Mouse (Mus musculus): ENCODE measurements at regions not wholly inside any gene's neighbourhood (a gene's known extent, or its start where the extent isn't known, plus 50 kb on each side); places are given as distances from the start of the nearest gene placed in this dataset.
A peak's percentile ranks its signal among the peaks of the same experiment; 100 is the strongest.

- H3K4me2 ChIP-seq (ENCODE audit: low read depth, low read length): no peak overlapping the region
- TF ChIP-seq CTCF (IDR thresholded peaks at IDR 0.05; ENCODE audit: low read depth): no peak
- DNase-seq (ENCODE audit: low spot score): no peak
- no peak overlapping the region for H3K9ac ChIP-seq (replicated peaks; ENCODE audit: low read length)
- ATAC-seq: no peak
- WGBS: 63% methylated on average over 4 of the region's 4 CpGs
- no peaks in the 10 kb centered on the region for H3K9me3 ChIP-seq (ENCODE audit: low read length)
- no peaks in the 10 kb centered on the region for H3K36me3 ChIP-seq (ENCODE audit: insufficient read depth, low read length)
- H3K4me3 ChIP-seq (ENCODE audit: low read length): no peak overlapping the region
- no peaks in the 10 kb centered on the region for H3K4me1 ChIP-seq (ENCODE audit: insufficient read depth, low read length)
- no peaks in the 10 kb centered on the region for H3K27me3 ChIP-seq (ENCODE audit: insufficient read depth, low read length)
- H3K27ac ChIP-seq: no peak overlapping the region
These were observed 169.3 kb upstream of the 4933402D24Rik start for GRCm38 (mm10) chr1:63938416-63938815.

DNA sequence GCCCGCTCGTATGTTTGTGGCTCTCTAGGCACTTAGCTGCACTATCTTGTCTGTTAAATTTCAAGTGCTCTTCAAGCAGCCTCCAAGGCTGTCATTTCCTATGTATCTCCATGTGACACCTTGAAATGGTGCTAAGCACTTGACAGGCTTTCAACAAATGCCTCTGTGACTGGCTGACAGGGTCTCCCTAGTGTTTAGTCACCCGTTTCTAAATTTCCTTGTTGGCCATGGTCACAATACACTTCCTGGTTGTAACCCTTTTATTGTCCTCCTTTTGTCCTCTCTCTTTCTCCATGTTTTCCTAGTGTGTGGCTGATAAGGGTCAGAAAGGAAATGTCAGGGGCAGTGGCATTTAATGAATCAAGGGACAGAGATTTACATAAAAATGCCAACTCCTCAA, 168.4 kb upstream of the 4933402D24Rik start:
- no peak overlapping the region for H3K9ac ChIP-seq (replicated peaks; ENCODE audit: low read length)
- H3K36me3 ChIP-seq (ENCODE audit: insufficient read depth, low read length): no peaks in the 10 kb centered on the region
- ATAC-seq (no peak), DNase-seq (ENCODE audit: low spot score) (no peak)
- no peaks in the 10 kb centered on the region for H3K4me1 ChIP-seq (ENCODE audit: insufficient read depth, low read length)
- H3K9me3 ChIP-seq (ENCODE audit: low read length): no peaks in the 10 kb centered on the region
- 57% methylated on average over 3 of the region's 3 CpGs for WGBS
- no peak overlapping the region for H3K4me2 ChIP-seq (ENCODE audit: low read depth, low read length)
- no peak overlapping the region for H3K27ac ChIP-seq
- no peak overlapping the region for H3K4me3 ChIP-seq (ENCODE audit: low read length)
- H3K27me3 ChIP-seq (ENCODE audit: insufficient read depth, low read length): no peaks in the 10 kb centered on the region
- TF ChIP-seq CTCF (IDR thresholded peaks at IDR 0.05; ENCODE audit: low read depth): no peak

DNA sequence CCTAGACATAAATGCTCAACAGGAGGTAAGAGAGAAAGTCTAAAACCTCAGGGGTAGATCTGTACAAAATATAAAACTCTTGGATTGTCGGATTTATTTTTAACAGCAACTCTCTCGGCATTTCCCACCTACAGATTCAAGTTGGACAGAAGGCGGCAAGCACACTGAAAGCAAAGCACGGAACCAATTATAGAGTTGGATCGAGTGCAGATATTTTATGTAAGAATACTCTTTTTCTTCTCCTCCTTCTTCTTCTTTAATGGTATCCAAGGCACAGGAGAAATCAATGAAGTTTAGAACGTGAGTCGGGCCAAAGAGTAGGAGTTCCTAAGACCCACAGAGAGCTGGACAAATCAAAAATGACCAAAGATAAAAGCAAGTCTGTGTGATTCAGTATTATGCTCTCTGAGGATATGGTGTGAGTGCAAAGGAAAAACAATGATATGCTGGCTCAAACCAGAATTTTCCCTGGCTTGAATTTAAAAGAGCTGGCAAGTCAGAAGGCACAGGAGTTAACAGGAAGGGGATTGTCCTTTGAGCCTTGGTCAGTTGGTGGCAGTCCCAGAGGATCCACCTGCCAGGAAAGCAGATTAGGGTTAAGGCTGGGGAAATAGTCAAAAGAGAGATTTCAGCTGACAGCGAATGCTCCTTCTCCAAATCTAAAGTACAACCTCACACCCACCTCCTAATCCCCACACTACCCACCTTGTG, 165.7 kb upstream of the 4933402D24Rik start:
- DNase-seq (ENCODE audit: low spot score) (no peak), ATAC-seq (peak; percentile 38; the same call in 1 of the 2 replicates)
- no peak for TF ChIP-seq CTCF (IDR thresholded peaks at IDR 0.05; ENCODE audit: low read depth)
- no peak overlapping the region for H3K4me2 ChIP-seq (ENCODE audit: low read depth, low read length)
- 72% methylated on average over 8 of the region's 8 CpGs for WGBS
- no peak overlapping the region for H3K4me3 ChIP-seq (ENCODE audit: low read length)
- H3K27ac ChIP-seq: no peak overlapping the region
- no peak overlapping the region for H3K9ac ChIP-seq (replicated peaks; ENCODE audit: low read length)
- no peaks in the 10 kb centered on the region for H3K9me3 ChIP-seq (ENCODE audit: low read length)
- H3K4me1 ChIP-seq (ENCODE audit: insufficient read depth, low read length): no peaks in the 10 kb centered on the region
- H3K27me3 ChIP-seq (ENCODE audit: insufficient read depth, low read length): no peaks in the 10 kb centered on the region
- H3K36me3 ChIP-seq (ENCODE audit: insufficient read depth, low read length): no peaks in the 10 kb centered on the region

DNA sequence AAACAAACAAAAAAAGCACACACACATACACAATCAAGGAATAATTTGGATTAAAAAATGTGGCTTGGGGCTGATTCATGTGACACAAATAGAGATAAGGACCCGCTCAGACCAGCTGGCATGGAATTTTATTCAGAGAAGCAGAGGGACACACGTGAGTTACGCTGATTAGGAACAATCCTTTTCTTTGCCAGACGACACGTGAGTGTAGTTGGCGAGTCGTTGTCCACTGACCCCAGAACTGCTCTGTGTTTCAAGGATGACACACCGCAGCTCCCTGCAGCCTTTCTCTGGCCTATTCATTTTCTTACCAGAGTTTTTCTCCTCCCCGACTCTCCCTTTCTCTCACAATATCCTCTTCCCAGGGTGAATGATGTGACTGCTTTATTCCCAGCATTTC, 163.4 kb upstream of the 4933402D24Rik start:
- Histone ChIP-seq H3K4me1 (ENCODE audit: insufficient read depth, low read length) (no peaks in the 10 kb centered on the region), H3K36me3 (ENCODE audit: insufficient read depth, low read length) (no peaks in the 10 kb centered on the region), H3K4me3 (ENCODE audit: low read length) (no peak overlapping the region), H3K27ac (no peak overlapping the region), H3K27me3 (ENCODE audit: insufficient read depth, low read length) (no peaks in the 10 kb centered on the region), H3K4me2 (ENCODE audit: low read depth, low read length) (no peak overlapping the region), H3K9me3 (ENCODE audit: low read length) (no peaks in the 10 kb centered on the region), H3K9ac (replicated peaks; ENCODE audit: low read length) (no peak overlapping the region)
- ATAC-seq: no peak
- TF ChIP-seq CTCF (IDR thresholded peaks at IDR 0.05; ENCODE audit: low read depth): no peak
- 38% methylated on average over 9 of the region's 9 CpGs for WGBS
- DNase-seq (ENCODE audit: low spot score): peak; percentile 14

- no peak overlapping the region for H3K4me2 ChIP-seq (ENCODE audit: low read depth, low read length)
- no peak for DNase-seq (ENCODE audit: low spot score)
- ATAC-seq: no peak
These were observed 160.5 kb upstream of the 4933402D24Rik start for GRCm38 (mm10) chr1:63929362-63930125.

DNA sequence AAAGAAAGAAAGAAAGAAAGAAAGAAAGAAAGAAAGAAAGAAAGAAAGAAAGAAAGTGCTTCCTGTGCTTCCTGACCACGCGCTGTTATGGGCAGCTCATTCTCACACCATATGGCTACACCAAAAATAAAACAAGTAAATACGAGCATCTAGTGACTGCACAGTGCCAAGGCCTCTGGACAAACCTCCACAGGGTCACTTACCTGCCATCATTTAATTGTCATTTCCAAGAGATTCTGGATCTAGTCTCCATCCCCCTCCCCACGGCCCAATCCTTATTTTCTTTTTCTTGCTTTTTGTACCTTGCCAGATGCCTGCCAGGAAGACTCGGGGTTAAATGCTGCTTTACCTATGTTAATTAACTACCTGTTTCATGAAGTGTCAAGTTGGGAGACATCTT, 159.8 kb upstream of the 4933402D24Rik start:
- no peak for DNase-seq (ENCODE audit: low spot score)
- Histone ChIP-seq H3K4me1 (ENCODE audit: insufficient read depth, low read length) (no peaks in the 10 kb centered on the region), H3K9me3 (ENCODE audit: low read length) (no peaks in the 10 kb centered on the region), H3K27me3 (ENCODE audit: insufficient read depth, low read length) (no peaks in the 10 kb centered on the region), H3K4me2 (ENCODE audit: low read depth, low read length) (no peak overlapping the region), H3K9ac (replicated peaks; ENCODE audit: low read length) (no peak overlapping the region), H3K27ac (no peak overlapping the region), H3K36me3 (ENCODE audit: insufficient read depth, low read length) (no peaks in the 10 kb centered on the region), H3K4me3 (ENCODE audit: low read length) (no peak overlapping the region)
- no peak for TF ChIP-seq CTCF (IDR thresholded peaks at IDR 0.05; ENCODE audit: low read depth)
- no peak for ATAC-seq
- 79% methylated on average over 5 of the region's 5 CpGs for WGBS

More at GRCm38 (mm10) chr1:63929362-63930125, 160.5 kb upstream of the 4933402D24Rik start:
- Histone ChIP-seq H3K27me3 (ENCODE audit: insufficient read depth, low read length) (no peaks in the 10 kb centered on the region), H3K4me3 (ENCODE audit: low read length) (no peak overlapping the region), H3K36me3 (ENCODE audit: insufficient read depth, low read length) (no peaks in the 10 kb centered on the region), H3K9me3 (ENCODE audit: low read length) (no peaks in the 10 kb centered on the region), H3K4me1 (ENCODE audit: insufficient read depth, low read length) (no peaks in the 10 kb centered on the region), H3K27ac (no peak overlapping the region), H3K9ac (replicated peaks; ENCODE audit: low read length) (no peak overlapping the region)
- 87% methylated on average over 4 of the region's 4 CpGs for WGBS
- no peak for TF ChIP-seq CTCF (IDR thresholded peaks at IDR 0.05; ENCODE audit: low read depth)

DNA sequence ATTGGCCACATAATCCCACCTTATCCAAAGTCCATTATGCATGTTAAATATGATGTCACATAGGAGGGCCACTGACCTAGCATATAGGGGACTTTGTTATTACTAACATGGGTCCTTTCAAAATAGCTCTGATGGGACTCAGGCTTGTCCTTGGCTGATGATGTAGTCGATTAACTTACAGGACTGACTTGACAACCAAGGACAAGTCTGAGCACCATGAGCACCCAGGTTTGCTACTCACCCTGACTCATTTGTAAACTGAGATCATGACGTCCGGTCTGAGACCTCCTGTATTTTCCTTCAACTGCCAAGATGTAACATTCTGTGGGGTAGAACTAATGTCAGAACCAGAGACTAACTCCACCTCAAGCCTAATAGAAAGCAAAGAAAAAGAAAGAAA, 159.3 kb upstream of the 4933402D24Rik start:
- no peak overlapping the region for H3K4me3 ChIP-seq (ENCODE audit: low read length)
- no peaks in the 10 kb centered on the region for H3K9me3 ChIP-seq (ENCODE audit: low read length)
- no peaks in the 10 kb centered on the region for H3K4me1 ChIP-seq (ENCODE audit: insufficient read depth, low read length)
- DNase-seq (ENCODE audit: low spot score) (no peak), ATAC-seq (no peak)
- H3K4me2 ChIP-seq (ENCODE audit: low read depth, low read length): no peak overlapping the region
- no peak for TF ChIP-seq CTCF (IDR thresholded peaks at IDR 0.05; ENCODE audit: low read depth)
- no peaks in the 10 kb centered on the region for H3K27me3 ChIP-seq (ENCODE audit: insufficient read depth, low read length)
- WGBS: 89% methylated on average over 3 of the region's 3 CpGs
- H3K36me3 ChIP-seq (ENCODE audit: insufficient read depth, low read length): no peaks in the 10 kb centered on the region
- H3K9ac ChIP-seq (replicated peaks; ENCODE audit: low read length): no peak overlapping the region
- H3K27ac ChIP-seq: no peak overlapping the region
